Mouse (Mus musculus): ENCODE measurements at regions not wholly inside any gene's neighbourhood (a gene's known extent, or its start where the extent isn't known, plus 50 kb on each side); places are given as distances from the start of the nearest gene placed in this dataset.

GRCm38 (mm10) chr10:117541487-117541886 lies 87.8 kb upstream of the Cpm start:
- DNase-seq, result no peak

GRCm38 (mm10) chr10:117540747-117541398 lies 88.4 kb upstream of the Cpm start:
- no peak for DNase-seq

GRCm38 (mm10) chr10:117540112-117540594 lies 89.1 kb upstream of the Cpm start:
- no peak for DNase-seq

- DNase-seq, result no peak
Measured at GRCm38 (mm10) chr10:117539532-117539931, 89.8 kb upstream of the Cpm start.

- DNase-seq, result no peak
Measured at GRCm38 (mm10) chr10:117538725-117539124, 90.6 kb upstream of the Cpm start.

GRCm38 (mm10) chr10:117536769-117537599 lies 92.3 kb upstream of the Cpm start:
- DNase-seq, result no peak

GRCm38 (mm10) chr10:117535843-117536242 lies 93.5 kb upstream of the Cpm start:
- no peak for DNase-seq

- no peak for DNase-seq
Measured at GRCm38 (mm10) chr10:117534992-117535719, 94.1 kb upstream of the Cpm start.

GRCm38 (mm10) chr10:117534478-117534877 lies 94.8 kb upstream of the Cpm start:
- DNase-seq, result no peak

GRCm38 (mm10) chr10:117533541-117534386 lies 95.5 kb upstream of the Cpm start:
- no peak for DNase-seq

GRCm38 (mm10) chr10:117532750-117533540 lies 96.4 kb upstream of the Cpm start:
- no peak for DNase-seq

- DNase-seq, result no peak
Measured at GRCm38 (mm10) chr10:117531798-117532747, 97.2 kb upstream of the Cpm start.

- no peak for DNase-seq
Measured at GRCm38 (mm10) chr10:117530859-117531602, 98.3 kb upstream of the Cpm start.

GRCm38 (mm10) chr10:117530007-117530858 lies 99.1 kb upstream of the Cpm start:
- no peak for DNase-seq

- DNase-seq, result no peak
Measured at GRCm38 (mm10) chr10:117529269-117530006, 99.9 kb upstream of the Cpm start.

GRCm38 (mm10) chr10:117528575-117529268 lies 100.6 kb upstream of the Cpm start:
- DNase-seq, result no peak

- DNase-seq, result no peak
Measured at GRCm38 (mm10) chr10:117527979-117528378, 101.3 kb upstream of the Cpm start.
